Mouse (Mus musculus) hindbrain, embryonic 12.5 days (tissue): ENCODE results near the gene Pdlim5. TPM values are rescaled to one million over a fixed set of nuclear protein-coding genes. Genes with fewer than 3 reads are reported as not detected.

Source experiments
- ATAC-seq: fragments of 200-750 bp; cut with Nextera tagmentation; 2 replicates; pipeline ENCODE4 v1.8.0; 2017; ENCODE audit warnings: moderate TSS enrichment; ENCODE audit not compliant: low FRiP score
- H3K27ac ChIP-seq: fragments of 300-500 bp; sonication (generic); 2 replicates; pipeline ENCODE4 v1.5.1; 2016; ENCODE audit warnings: mild to moderate bottlenecking
- H3K27me3 ChIP-seq: fragments of 300-500 bp; sonication (generic); 2 replicates; pipeline ENCODE4 v1.6.1; 2016; ENCODE audit warnings: mild to moderate bottlenecking
- H3K36me3 ChIP-seq: fragments of 300-500 bp; sonication (generic); 2 replicates; pipeline ENCODE4 v1.6.1; 2016; ENCODE audit warnings: mild to moderate bottlenecking
- H3K4me1 ChIP-seq: fragments of 300-500 bp; sonication (generic); 2 replicates; pipeline ENCODE4 v1.6.1; 2016
- H3K4me2 ChIP-seq: fragments of 300-500 bp; sonication (generic); replicated peaks from 2 replicates; pipeline ENCODE4 v1.6.1; 2016; ENCODE audit warnings: mild to moderate bottlenecking
- H3K4me3 ChIP-seq: fragments of 300-500 bp; sonication (generic); 2 replicates; pipeline ENCODE4 v1.5.1; 2016; ENCODE audit warnings: mild to moderate bottlenecking
- H3K9ac ChIP-seq: fragments of 300-500 bp; sonication (generic); 2 replicates; pipeline ENCODE4 v1.6.1; 2016; ENCODE audit warnings: mild to moderate bottlenecking, moderate library complexity
- H3K9me3 ChIP-seq: fragments of 300-500 bp; sonication (generic); replicated peaks from 2 replicates; pipeline ENCODE4 v1.6.1; 2016; ENCODE audit warnings: mild to moderate bottlenecking
- WGBS: fragments of 180-500 bp; shearing (Covaris S2); methylation state at CpG from one replicate; pipeline ENCODE4 v1.1.7; 2016; 5-methylcytosine and 5-hydroxymethylcytosine counted together
- polyA plus RNA-seq: library from polyadenylated mRNA; unstranded; fragments of >200 nt; fragmentation: Nextera tagmentation; extraction: Ambion mirVana; gene quantifications from 2 replicates; pipeline ENCODE4 v1.2.1, GENCODE M21; 2016

Pdlim5 gene
- polyA plus RNA-seq, 1 experiment from 2014 or later, result 20.2 TPM

DNA sequence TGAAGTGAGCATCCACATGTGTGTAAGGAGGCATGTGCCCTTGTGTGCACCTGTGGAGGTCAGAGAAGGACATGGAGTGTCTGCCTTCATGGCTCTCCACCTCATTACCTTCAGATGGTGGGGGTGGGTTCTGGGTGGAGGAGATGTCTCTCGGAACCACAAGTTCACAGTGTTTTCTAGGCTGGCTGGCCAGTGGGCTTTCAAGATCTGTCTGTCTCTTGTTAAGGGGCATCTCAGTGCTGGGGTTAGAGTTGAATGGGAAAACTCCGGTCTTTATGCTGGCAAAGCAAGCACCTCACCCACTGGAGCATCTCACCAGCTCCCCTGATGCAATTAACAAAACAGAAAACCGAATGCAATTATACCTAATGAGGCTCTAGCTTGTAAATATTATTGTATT lies 36.0 kb upstream of the Pdlim5 start:
- Histone ChIP-seq H3K9me3 (no peaks in the 10 kb centered on the region), H3K36me3 (no peaks in the 10 kb centered on the region), H3K4me3 (no peak overlapping the region), H3K9ac (no peak overlapping the region), H3K4me2 (no peak overlapping the region), H3K27ac (no peak overlapping the region), H3K27me3 (no peaks in the 10 kb centered on the region), H3K4me1 (0 out of 2 replicates have a peak, but pooled peaks cover 5% of the 10 kb centered on the region)
- ATAC-seq, result no peak
- 80% methylated on average over 3 of the region's 3 CpGs for WGBS

GRCm38 (mm10) chr3:142430048-142430447 lies 34.6 kb upstream of the Pdlim5 start:
- no peaks in the 10 kb centered on the region for H3K36me3 ChIP-seq
- 0 out of 2 replicates have a peak, but pooled peaks cover 5% of the 10 kb centered on the region for H3K4me1 ChIP-seq
- H3K27ac ChIP-seq, result no peak overlapping the region
- no peak for ATAC-seq
- no peaks in the 10 kb centered on the region for H3K9me3 ChIP-seq
- H3K27me3 ChIP-seq, result no peaks in the 10 kb centered on the region
- H3K4me2 ChIP-seq, result no peak overlapping the region
- H3K9ac ChIP-seq, result no peak overlapping the region
- H3K4me3 ChIP-seq, result no peak overlapping the region
- 89% methylated on average over 4 of the region's 4 CpGs for WGBS

DNA sequence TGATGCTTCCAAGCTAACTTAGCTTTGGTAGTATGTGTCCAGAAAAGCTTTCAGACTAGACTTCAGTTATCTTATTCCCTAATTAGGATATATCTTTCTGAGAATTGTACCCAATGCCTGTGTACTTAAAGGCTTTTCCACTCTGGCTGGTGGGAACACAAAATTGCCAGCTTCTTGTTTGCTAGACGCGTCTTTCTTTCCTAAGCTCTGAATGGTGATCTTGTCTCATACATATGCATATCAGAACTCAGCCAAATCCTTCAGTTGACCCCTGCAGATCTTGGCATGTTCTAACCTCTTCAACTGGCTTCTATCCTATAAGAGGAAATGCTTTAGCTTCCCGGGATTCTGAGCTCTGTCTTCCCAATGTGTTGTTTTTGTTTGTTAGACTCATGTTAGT lies 31.3 kb upstream of the Pdlim5 start:
- H3K36me3 ChIP-seq, result no peaks in the 10 kb centered on the region
- no peak overlapping the region for H3K4me2 ChIP-seq
- H3K27ac ChIP-seq, result no peak overlapping the region
- H3K4me1 ChIP-seq, result no peaks in the 10 kb centered on the region
- no peak overlapping the region for H3K9ac ChIP-seq
- WGBS, result 41% methylated on average over 3 of the region's 3 CpGs
- H3K27me3 ChIP-seq, result no peaks in the 10 kb centered on the region
- no peak for ATAC-seq
- no peaks in the 10 kb centered on the region for H3K9me3 ChIP-seq
- H3K4me3 ChIP-seq, result no peak overlapping the region

DNA sequence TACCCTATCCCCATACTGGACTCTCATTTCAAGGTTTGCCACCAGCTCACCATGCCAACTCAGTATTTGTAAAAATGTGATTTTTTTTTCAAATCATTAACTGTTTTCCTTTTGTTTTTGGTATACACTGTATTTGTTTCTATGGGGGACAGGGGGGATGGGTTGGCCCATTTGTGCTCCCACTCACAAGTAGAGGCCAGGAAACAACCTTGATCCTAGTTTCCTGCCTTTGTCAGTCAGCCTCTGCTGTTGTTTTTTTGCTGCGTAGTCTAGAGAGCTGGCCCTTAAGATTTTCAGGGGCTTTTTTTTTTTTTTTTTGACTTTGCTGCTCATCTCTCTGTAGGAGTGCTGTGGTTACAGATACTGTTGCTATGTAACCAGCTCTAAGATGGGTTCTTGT lies 28.6 kb upstream of the Pdlim5 start:
- Histone ChIP-seq H3K4me2 (no peak overlapping the region), H3K9ac (no peak overlapping the region), H3K9me3 (no peaks in the 10 kb centered on the region), H3K4me3 (no peak overlapping the region), H3K4me1 (no peaks in the 10 kb centered on the region), H3K27ac (no peak overlapping the region), H3K27me3 (no peaks in the 10 kb centered on the region), H3K36me3 (no peaks in the 10 kb centered on the region)
- no peak for ATAC-seq
- WGBS, result 61% methylated on average over 1 of the region's 1 CpGs

GRCm38 (mm10) chr3:142423501-142423917 lies 28.0 kb upstream of the Pdlim5 start:
- no peak overlapping the region for H3K27ac ChIP-seq
- H3K4me3 ChIP-seq, result no peak overlapping the region
- no peak overlapping the region for H3K9ac ChIP-seq
- H3K4me2 ChIP-seq, result no peak overlapping the region
- no peaks in the 10 kb centered on the region for H3K36me3 ChIP-seq
- no peaks in the 10 kb centered on the region for H3K9me3 ChIP-seq
- ATAC-seq, result no peak
- H3K4me1 ChIP-seq, result no peaks in the 10 kb centered on the region
- WGBS, result 81% methylated on average over 4 of the region's 4 CpGs
- H3K27me3 ChIP-seq, result no peaks in the 10 kb centered on the region

- Histone ChIP-seq H3K27me3 (no peaks in the 10 kb centered on the region), H3K4me2 (no peak overlapping the region), H3K9me3 (no peaks in the 10 kb centered on the region), H3K9ac (no peak overlapping the region), H3K4me1 (no peaks in the 10 kb centered on the region), H3K4me3 (no peak overlapping the region), H3K36me3 (no peaks in the 10 kb centered on the region), H3K27ac (no peak overlapping the region)
- ATAC-seq, result no peak
- WGBS, result 85% methylated on average over 4 of the region's 4 CpGs
Measured at GRCm38 (mm10) chr3:142422229-142422628, 26.7 kb upstream of the Pdlim5 start.

DNA sequence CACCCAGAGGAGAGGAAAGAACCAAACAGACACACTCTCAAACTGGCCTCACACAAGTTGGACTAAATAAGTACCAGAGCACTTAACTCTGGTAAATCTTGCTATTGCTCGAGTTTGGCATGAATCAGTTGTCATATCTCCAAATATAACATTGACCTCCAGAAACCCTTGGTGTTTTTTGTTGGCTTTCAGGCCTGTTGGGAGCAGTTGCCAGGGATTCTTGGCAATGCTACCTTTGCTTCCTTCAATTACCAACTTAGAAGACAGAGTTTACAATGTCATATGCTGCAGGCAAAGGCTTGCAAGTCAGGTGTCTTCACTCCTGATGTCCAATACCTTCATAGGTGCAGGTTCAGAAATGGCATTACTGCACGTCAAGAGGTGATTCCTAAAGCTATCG lies 26.0 kb upstream of the Pdlim5 start:
- Histone ChIP-seq H3K9me3 (no peaks in the 10 kb centered on the region), H3K4me3 (no peak overlapping the region), H3K4me1 (no peaks in the 10 kb centered on the region), H3K4me2 (no peak overlapping the region), H3K9ac (no peak overlapping the region), H3K27ac (no peak overlapping the region), H3K27me3 (no peaks in the 10 kb centered on the region), H3K36me3 (no peaks in the 10 kb centered on the region)
- no peak for ATAC-seq
- WGBS, result 89% methylated on average over 3 of the region's 3 CpGs

- H3K27me3 ChIP-seq, result no peaks in the 10 kb centered on the region
- ATAC-seq, result no peak
- no peaks in the 10 kb centered on the region for H3K36me3 ChIP-seq
- no peak overlapping the region for H3K9ac ChIP-seq
- H3K27ac ChIP-seq, result no peak overlapping the region
- no peaks in the 10 kb centered on the region for H3K9me3 ChIP-seq
- H3K4me1 ChIP-seq, result no peaks in the 10 kb centered on the region
- 67% methylated on average over 3 of the region's 3 CpGs for WGBS
- H3K4me3 ChIP-seq, result no peak overlapping the region
- H3K4me2 ChIP-seq, result no peak overlapping the region
Measured at GRCm38 (mm10) chr3:142417996-142418395, 22.5 kb upstream of the Pdlim5 start.

- H3K9me3 ChIP-seq, result no peaks in the 10 kb centered on the region
- H3K27ac ChIP-seq, result no peak overlapping the region
- WGBS, result 85% methylated on average over 4 of the region's 4 CpGs
- H3K9ac ChIP-seq, result no peak overlapping the region
- no peak overlapping the region for H3K4me3 ChIP-seq
- no peak overlapping the region for H3K4me2 ChIP-seq
- no peaks in the 10 kb centered on the region for H3K36me3 ChIP-seq
- H3K27me3 ChIP-seq, result no peaks in the 10 kb centered on the region
- no peaks in the 10 kb centered on the region for H3K4me1 ChIP-seq
- no peak for ATAC-seq
Measured at GRCm38 (mm10) chr3:142413345-142413885, 17.9 kb upstream of the Pdlim5 start.

DNA sequence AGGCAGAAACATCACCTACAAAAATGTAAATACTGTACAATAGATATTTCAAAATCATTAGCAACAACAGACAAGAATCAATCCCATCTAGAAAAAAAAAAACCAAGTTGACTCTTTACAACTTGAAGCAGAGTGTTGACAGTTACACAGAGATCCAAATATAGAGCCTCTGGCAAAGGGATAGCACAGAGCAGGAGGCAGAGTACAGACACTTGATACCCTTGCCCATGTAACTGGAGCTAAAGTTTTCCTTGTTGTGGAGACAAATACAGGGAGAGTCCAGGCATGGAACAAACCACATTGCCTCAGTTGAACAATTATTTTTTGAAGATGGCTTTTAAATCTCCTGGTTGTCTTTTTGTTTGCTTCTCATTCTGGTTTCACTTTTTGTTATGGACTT lies 15.4 kb upstream of the Pdlim5 start:
- Histone ChIP-seq H3K4me1 (no peaks in the 10 kb centered on the region), H3K36me3 (no peaks in the 10 kb centered on the region), H3K4me2 (no peak overlapping the region), H3K27ac (no peak overlapping the region), H3K9ac (no peak overlapping the region), H3K4me3 (no peak overlapping the region), H3K9me3 (no peaks in the 10 kb centered on the region), H3K27me3 (no peaks in the 10 kb centered on the region)
- no peak for ATAC-seq

GRCm38 (mm10) chr3:142394796-142395508 lies 544 bp downstream of the Pdlim5 start:
- WGBS, result 1% methylated on average over 61 of the region's 64 CpGs
- ATAC-seq, result peak; percentile 89

DNA sequence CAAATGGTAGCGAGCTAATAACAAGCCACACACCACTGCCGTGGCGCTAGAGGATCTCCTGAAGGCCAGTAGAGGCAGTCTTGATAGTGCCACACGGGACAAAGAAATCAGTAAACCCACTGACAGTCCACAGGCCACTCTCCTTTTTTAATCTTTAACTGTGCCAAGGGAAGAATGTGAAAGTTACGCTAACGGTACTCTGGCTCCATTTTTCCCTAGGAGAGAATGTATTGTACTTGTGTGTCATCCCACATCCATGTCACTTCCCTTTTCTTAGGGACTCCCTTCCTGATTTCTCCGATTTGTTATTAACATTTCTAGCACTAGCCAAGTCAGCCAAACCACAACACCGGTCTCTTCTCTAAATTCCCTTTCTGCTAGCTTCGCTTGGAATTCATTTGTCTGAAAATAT lies 1.5 kb downstream of the Pdlim5 start:
- no peaks in the 10 kb centered on the region for H3K9me3 ChIP-seq
- no peak overlapping the region for H3K27ac ChIP-seq
- H3K9ac ChIP-seq, result no peak overlapping the region
- WGBS, result 50% methylated on average over 9 of the region's 9 CpGs
- peak overlapping the region; percentile 88 for H3K4me2 ChIP-seq
- H3K4me3 ChIP-seq, result peak overlapping the region; percentile 78
- ATAC-seq, result no peak
- no peaks in the 10 kb centered on the region for H3K36me3 ChIP-seq
- H3K4me1 ChIP-seq, result peaks cover 7% of the 10 kb centered on the region; the same call in 1 of the 2 replicates
- 0 out of 2 replicates have a peak, but pooled peaks cover 10% of the 10 kb centered on the region for H3K27me3 ChIP-seq

More at GRCm38 (mm10) chr3:142394796-142395508, 544 bp downstream of the Pdlim5 start:
- peak overlapping the region; percentile 74 for H3K9ac ChIP-seq
- no peaks in the 10 kb centered on the region for H3K36me3 ChIP-seq
- H3K27ac ChIP-seq, result peak overlapping the region; percentile 68
- 0 out of 2 replicates have a peak, but pooled peaks cover 10% of the 10 kb centered on the region for H3K27me3 ChIP-seq
- H3K9me3 ChIP-seq, result no peaks in the 10 kb centered on the region
- peak overlapping the region; percentile 88 for H3K4me2 ChIP-seq
- H3K4me1 ChIP-seq, result peaks cover 7% of the 10 kb centered on the region; the same call in 1 of the 2 replicates
- H3K4me3 ChIP-seq, result peak overlapping the region; percentile 78

GRCm38 (mm10) chr3:142391531-142391930 lies 4.0 kb downstream of the Pdlim5 start:
- no peaks in the 10 kb centered on the region for H3K36me3 ChIP-seq
- no peak overlapping the region for H3K27ac ChIP-seq
- no peaks in the 10 kb centered on the region for H3K9me3 ChIP-seq
- no peak overlapping the region for H3K4me2 ChIP-seq
- 65% methylated on average over 5 of the region's 5 CpGs for WGBS
- no peak overlapping the region for H3K4me3 ChIP-seq
- H3K4me1 ChIP-seq, result peaks cover 7% of the 10 kb centered on the region; the same call in 1 of the 2 replicates
- no peak overlapping the region for H3K9ac ChIP-seq
- ATAC-seq, result no peak
- 0 out of 2 replicates have a peak, but pooled peaks cover 10% of the 10 kb centered on the region for H3K27me3 ChIP-seq
